Mouse (Mus musculus): ENCODE measurements at regions not wholly inside any gene's neighbourhood (a gene's known extent, or its start where the extent isn't known, plus 50 kb on each side); places are given as distances from the start of the nearest gene placed in this dataset.

GRCm38 (mm10) chr4:72060605-72061352 lies 139.9 kb downstream of the Tle1 start:
- intact Hi-C loops (cut with DNase I), result no loop called here
- DNase-seq (ENCODE audit: extremely low spot score in 1 of 2, low spot score in 2 of 2), result peak in 1 of 2 experiments; percentile 51

DNA sequence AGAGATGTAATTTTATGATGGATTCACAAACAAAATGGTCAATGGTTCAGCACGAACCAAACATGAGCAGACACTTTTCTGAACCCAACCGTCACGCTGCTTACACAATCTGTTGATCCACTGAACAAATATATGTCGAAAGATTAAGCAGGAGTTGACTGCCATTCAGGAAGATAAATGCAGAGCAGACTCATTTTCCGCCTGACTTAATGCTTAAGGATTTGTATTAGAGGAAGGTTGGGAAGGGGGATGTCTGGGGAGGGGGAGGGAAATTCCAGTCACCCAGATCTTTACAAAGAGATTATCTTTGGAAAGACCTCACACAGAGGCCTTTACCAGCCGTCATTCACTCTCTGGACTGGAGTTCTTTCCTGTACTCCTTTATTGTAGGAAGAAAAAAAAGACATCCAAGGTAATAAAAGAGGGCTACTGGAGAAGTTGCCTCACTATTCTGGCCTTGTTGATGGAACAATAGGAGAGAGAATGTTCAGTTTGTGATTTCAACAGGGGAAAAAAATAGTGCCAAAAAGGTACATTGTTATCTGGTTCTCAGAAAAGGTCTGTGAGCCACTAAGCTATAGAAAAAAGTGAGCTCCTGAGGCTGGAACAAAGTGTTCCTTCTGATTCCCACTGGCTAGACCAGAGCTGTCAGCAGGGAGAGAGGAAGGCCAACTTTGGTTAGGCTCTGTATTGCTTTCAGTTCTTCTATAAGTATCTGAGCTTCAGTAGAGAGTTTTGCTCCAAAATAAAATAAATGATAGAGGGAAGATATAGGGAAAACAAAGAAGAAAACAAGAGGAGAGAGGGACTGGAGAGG lies 150.9 kb downstream of the Tle1 start:
- no peak for DNase-seq (ENCODE audit: extremely low spot score in 1 of 2, low spot score in 2 of 2)
- intact Hi-C loops (cut with DNase I), result no loop called here

- DNase-seq (ENCODE audit: extremely low spot score in 1 of 2, low spot score in 2 of 2), result no peak
- intact Hi-C loops (cut with DNase I), result no loop called here
Measured at GRCm38 (mm10) chr4:72022152-72022551, 178.6 kb downstream of the Tle1 start.

DNA sequence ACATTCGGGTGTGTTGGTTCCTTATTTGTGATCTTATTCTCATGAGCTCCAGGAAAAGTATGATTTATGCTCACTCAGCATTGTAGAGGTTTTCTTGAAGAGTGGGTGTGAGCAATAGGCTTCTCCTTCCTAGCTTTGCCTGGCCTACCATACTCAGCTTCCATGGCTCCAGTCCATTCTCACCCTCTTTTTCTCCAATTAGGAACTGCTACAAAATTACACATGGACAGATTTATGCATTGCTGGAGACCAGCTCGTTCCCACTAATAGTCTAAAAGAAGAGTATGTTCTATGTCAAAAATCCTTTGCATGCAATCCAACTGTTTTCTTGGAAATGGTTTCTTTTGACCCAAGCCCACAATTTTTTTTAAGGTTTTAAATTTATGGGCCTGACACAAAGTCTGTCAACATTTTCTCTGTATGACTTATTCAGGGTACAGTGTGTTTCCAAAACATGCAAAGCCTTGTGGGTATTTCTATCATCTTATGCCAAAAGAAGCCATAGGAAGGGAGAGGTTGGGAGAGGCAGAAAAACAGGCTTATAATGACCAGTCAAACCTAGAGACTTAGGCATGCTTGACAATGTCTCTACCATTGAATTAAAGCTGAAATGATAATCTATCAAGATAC lies 186.4 kb downstream of the Tle1 start:
- intact Hi-C loops (cut with DNase I), result no loop called here
- DNase-seq (ENCODE audit: extremely low spot score in 1 of 2, low spot score in 2 of 2), result no peak

DNA sequence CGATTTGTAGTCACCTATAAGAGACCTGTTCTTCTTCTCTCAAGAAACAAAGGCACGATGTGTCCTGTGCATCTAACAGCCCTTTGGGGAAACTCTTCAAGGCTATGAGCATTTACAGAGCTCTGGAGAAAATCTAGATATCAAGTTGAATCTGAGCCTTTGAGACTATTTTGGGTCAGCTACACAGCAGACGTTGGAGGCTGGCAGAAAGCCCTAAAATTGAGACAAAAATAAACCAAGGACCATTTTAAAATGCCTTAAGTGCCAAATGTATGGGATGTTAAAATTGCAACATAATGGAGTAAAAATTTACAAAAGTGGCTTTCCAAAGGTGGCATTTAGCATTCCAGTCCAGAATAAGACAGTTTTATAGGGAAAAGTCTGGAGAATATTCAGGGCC lies 187.1 kb downstream of the Tle1 start:
- DNase-seq (ENCODE audit: extremely low spot score in 1 of 2, low spot score in 2 of 2), result peak in 1 of 2 experiments; percentile 27
- intact Hi-C loops (cut with DNase I), result no loop called here

- peak in 1 of 2 experiments; percentile 18 for DNase-seq (ENCODE audit: extremely low spot score in 1 of 2, low spot score in 2 of 2)
- intact Hi-C loops (cut with DNase I), result no loop called here
Measured at GRCm38 (mm10) chr4:72010316-72010715, 190.4 kb downstream of the Tle1 start.

DNA sequence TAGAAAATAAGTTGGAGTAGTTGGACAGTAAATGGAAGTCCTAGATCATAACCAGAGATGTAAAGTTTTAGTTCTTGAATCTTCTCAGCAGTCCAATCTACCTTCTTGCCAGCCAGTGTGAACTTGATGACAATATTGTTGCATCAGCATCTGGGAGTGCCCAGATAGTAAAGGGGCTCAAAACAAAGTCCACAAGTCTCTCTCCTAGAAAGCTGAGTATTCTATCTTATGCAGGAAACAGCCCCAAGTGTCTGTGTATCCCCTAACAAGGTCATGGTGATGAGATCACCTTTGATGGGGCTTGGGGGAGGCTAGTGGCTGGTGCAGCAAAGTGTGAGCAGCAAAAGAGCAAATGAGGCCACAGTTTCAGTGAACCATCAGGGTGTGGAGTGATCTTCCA lies 194.8 kb downstream of the Tle1 start:
- no peak for DNase-seq (ENCODE audit: extremely low spot score in 1 of 2, low spot score in 2 of 2)
- intact Hi-C loops (cut with DNase I), result no loop called here

DNA sequence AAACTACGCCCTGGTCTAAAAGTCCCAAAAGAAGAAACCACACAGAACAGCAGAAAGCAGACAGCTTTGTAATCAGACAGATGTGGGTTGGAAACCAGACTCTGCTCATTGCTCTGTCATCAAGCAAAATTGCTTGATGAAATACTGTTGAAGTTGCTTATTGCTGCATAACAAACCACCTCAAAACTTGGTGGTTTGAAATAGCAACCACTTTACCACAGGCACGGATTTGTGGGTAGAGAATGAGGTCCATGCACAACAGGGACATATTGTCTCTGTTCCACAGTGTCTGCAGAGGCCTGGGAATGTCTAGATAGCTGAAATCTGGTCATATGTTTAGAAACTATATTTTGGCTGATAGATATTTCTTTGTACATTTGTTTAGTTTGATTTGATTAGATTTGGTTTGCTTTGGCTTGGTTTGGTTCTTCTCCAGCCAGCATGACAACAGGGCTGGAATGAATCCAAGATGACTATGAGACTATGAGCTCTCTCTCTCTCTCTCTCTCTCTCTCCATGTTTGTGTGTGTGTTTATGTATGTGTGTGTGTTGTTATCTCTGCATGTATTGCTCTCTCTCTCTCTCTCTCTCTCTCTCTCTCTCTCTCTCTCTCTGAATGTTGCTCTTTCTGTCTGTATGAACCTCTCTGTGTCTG lies 199.4 kb downstream of the Tle1 start:
- intact Hi-C loops (cut with DNase I), result no loop called here
- DNase-seq (ENCODE audit: extremely low spot score in 1 of 2, low spot score in 2 of 2), result no peak

DNA sequence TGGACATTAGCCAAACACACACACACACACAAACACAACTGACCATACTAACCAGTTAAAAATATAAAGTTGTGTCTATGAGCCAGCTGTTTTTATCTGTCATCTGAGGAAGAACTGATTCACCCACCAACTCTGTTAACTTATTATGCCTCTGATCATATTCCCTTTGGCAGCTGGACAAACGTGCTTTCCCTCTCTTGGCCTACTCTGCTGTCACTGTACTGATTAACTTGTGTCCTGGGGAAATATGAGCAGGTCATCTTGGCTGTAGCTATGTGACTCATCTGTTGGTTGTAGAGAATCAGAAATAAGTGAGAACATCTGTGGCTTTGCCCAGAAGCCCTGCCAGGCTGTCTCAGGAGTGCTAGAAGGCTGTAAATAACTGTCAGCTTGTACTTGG lies 210.9 kb upstream of the Gm11232 start:
- DNase-seq (ENCODE audit: extremely low spot score in 1 of 2, low spot score in 2 of 2), result no peak
- intact Hi-C loops (cut with DNase I), result no loop called here

DNA sequence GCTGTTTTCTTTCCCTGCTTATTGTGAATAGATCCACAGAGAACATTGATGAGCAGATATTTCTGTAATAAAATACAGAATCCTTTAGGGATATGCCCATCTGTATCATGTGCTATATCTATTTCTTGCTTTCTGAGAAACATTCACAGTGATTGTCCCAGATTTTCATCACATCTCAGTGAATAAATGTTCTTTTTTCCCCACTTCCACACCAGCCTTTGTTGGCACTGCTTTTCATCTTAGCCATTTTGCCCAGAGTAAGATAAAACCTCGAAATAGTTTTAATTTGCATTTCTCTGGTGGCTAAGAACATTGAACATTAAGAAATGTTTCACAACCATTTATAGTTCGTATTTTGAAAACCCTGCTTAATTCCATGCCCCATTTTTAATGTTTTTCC lies 195.7 kb upstream of the Gm11232 start:
- DNase-seq (ENCODE audit: extremely low spot score in 1 of 2, low spot score in 2 of 2), result no peak
- intact Hi-C loops (cut with DNase I), result no loop called here

- no peak for DNase-seq (ENCODE audit: extremely low spot score in 1 of 2, low spot score in 2 of 2)
- intact Hi-C loops (cut with DNase I), result no loop called here
Measured at GRCm38 (mm10) chr4:71933240-71933986, 175.6 kb upstream of the Gm11232 start.

DNA sequence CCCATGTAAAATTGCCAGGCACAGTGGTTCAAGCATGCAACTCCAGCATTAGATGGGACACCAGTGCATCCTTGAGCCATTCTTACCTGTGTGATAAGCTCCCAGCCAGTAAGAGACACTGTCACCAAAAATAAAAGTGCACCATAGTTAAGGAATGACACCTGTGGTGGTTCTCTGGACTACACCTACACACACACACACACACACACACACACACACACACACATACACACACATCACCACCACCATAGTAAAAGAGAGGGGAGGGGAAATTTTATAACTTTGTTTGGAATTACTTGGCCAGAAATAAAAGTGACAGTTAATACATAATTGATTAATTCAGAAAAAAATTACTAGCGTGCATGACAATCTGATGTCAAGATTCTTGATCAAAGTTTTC lies 175.1 kb upstream of the Gm11232 start:
- intact Hi-C loops (cut with DNase I), result no loop called here
- no peak for DNase-seq (ENCODE audit: extremely low spot score in 1 of 2, low spot score in 2 of 2)

DNA sequence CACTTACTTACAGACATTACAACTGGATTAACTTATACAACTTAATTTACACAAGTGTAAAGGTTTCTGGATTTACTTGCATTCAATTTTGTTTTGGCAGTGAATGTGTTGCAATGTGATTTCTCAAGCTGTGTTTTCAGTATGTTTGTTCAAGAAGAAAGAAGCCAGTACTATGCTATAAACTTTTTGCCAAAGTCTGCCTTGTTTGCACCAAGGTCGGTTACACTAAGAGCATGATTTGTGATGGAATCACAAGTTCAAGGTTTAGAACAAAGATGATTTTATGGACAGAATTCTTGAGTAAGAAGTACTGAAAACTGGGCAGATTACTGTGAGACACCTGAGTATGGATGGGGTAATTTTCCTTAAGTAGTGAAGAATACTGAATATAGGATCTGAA lies 153.8 kb upstream of the Gm11232 start:
- DNase-seq (ENCODE audit: extremely low spot score in 1 of 2, low spot score in 2 of 2), result no peak
- intact Hi-C loops (cut with DNase I), result no loop called here

DNA sequence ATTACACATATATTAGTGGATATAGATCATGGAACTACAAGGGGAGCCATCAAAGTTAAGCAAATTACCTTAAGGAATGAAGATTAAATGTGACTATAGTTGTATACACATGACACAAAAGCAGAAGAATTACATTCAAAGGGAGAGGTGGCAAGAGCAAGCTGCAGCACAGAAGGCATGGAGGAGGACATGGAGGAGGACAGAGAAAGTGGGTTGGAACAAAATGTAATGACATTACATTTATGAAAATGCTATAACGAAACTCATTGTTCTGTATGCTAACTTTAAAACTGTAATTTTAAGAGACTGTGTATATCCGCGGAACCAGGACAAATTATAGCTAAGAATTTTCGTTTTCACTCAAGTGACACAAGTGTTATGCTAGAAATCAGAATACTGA lies 117.9 kb upstream of the Gm11232 start:
- no peak for DNase-seq (ENCODE audit: extremely low spot score in 1 of 2, low spot score in 2 of 2)
- intact Hi-C loops (cut with DNase I), result no loop called here

DNA sequence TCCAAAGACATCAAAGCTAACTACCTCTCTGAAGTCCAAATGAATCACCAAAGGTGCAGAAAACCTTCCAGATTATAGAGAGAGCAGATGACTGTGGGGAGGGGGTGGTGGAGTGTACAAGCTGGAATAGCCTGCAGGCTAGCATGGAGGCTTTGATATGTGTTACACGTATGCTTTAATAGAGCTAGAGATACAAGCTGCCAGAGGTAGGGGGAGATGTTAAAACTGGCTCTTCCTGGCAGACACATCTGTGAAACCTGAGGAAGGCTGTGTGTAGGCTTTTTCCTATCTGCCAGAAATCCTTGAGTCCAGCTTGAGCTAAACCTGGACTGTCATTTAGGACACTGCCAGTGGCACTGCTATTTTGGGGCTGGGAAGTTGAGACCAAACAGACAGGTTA lies 109.2 kb upstream of the Gm11232 start:
- DNase-seq (ENCODE audit: extremely low spot score in 1 of 2, low spot score in 2 of 2), result no peak
- intact Hi-C loops (cut with DNase I), result no loop called here

GRCm38 (mm10) chr4:71841833-71842232 lies 84.1 kb upstream of the Gm11232 start:
- no peak for DNase-seq (ENCODE audit: extremely low spot score in 1 of 2, low spot score in 2 of 2)
- intact Hi-C loops (cut with DNase I), result no loop called here

DNA sequence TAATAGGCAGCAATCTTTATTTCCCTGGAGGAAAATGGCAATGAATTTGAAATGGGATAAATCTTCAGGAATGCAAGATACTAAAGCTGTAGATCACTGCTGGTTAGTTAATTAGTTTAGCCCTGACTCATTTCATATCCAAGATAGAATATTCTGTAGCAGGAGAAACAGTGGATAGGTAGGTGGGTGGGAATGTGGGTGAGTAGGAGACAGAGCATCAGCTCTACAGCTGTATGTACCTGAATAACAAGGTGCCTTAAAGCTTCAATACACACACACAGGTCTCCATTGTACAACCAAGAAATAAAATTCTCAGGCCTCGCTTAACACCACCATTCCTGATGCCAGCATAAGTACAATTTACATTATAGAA lies 83.0 kb upstream of the Gm11232 start:
- intact Hi-C loops (cut with DNase I), result no loop called here
- no peak for DNase-seq (ENCODE audit: extremely low spot score in 1 of 2, low spot score in 2 of 2)

DNA sequence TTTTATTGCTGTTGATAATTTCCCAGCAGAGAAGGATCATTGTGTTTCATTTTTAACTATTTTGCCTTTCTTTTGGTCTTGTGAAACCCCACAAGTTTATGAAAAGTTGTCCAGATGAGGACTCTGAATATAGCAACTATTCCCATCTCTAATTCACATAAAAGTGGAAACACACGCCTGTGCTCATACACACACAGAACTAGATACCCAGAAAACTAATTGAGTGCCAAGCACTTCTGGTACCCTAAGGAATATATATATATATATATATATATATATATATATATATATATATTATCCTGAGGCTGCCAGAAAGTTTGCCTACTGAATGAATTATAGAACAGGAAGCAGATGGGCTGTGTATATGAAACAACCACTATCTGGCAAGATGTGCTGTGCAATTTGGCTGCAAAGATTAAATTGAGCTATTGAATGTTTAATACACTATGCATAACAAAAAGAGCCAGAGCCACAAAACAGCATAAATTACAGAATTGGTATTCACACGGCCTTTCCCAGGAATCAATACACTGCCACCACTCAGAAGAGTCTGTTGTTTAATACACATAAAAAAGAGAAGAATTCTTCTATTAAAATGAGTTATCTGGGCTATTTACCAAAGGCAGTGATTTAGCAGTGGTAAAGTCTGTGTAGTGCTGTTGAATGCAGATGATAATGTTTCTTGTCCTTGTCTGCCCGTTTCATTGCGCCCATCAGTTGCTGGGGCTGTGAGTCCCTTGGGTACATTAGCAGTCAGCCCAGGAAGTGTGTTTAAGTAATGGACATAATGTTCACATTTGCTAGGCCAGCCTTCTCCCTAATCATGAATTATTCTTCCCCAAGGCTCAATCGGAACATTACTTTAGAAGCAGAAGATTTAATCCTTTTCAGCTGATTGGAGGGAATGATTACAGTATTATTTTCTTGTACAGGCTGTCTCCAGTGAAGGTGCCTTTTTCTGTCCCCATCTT lies 82.3 kb upstream of the Gm11232 start:
- intact Hi-C loops (cut with DNase I), result no loop called here
- peak in 1 of 2 experiments; percentile 16 for DNase-seq (ENCODE audit: extremely low spot score in 1 of 2, low spot score in 2 of 2)
